Mouse (Mus musculus) cerebellum, postnatal 14 days (tissue): ENCODE data around the gene Gm14214.

ENCODE experiments used
- DNase-seq, 2 experiments: peaks; one replicate each; pipeline ENCODE4 v3.0.0; 2021; ENCODE audit warnings: mixed read lengths in 2 of 2

Gene Gm14214

DNA sequence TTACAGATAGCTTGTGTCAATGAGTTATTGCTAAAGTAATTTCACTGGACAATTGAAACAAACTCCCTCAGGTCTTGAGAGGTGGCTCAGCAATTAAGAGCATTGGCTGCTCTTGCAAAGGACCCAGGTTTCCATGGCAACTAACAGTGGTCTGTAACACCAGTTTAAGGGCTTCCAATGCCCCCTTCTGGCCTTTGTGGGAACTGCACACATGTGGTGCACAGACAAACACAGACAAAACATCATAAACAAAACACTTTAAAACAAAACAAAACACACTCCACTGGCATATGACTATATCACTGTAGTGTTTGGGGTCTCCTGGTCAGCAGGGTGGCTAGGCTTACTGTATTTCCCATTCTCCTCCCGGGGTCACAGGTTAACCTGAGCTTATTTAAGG lies 4.2 kb upstream of the Gm14214 start:
- DNase-seq = peak in 1 of 2 experiments; percentile 80

DNA sequence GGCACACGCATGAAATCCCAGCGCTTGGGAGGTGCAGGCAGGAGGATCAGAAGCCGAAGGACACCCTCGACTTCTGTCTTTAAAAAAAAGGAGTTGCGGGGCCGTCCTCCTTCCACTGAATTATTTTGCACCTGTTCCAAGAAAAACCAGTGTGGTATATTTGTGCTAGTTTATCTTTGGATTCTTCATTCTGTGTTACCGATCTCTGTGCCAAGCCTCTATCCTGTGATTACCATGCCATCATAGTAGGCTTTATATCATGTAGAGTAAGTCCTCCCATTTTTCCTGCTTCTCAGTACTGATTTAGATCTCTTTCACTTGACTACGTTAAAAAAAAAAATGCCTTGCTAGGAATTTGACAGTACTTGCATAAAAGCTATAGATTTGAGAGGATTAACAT lies 1.8 kb upstream of the Gm14214 start:
- no peak for DNase-seq

DNA sequence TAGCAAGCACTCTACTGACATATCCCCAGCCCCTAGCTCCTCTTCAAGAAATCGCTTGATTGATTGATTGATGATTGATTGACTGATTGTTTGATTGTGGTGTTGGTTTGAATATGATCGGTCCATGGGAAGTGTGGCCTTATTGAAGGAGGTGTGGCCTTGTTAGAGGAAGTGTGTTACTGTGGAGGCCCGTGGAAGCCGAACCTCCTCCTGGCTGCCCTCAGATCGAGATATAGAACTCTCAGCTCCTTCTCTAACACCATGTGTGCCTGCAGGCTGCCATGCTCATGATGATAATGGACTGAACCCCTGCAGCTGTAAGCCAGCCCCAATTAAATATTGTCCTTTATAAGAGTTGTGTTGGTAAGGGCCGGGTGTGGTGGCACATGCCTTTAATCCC lies 2.8 kb downstream of the Gm14214 start:
- no peak for DNase-seq

DNA sequence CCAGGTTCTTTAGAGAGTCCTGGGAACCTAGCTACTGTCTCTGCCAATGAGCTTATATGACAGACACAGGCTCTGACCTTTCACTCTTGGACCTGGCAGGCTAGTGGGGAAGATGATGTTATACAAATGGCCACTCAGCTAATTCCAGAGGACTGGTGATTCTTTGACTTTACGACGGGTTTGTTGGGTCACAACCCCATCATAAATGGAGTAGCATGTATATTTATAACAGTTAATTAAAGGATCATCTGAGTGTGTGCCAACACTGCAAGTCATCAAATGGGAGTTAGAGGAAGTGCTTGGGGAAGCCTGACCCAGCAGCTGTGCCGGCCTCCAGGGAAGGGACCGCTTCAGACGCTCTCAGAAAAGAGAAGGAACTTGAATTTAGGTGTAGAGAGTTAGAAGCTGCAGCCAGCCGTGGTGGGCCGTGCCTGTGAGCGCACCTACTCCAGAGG lies 4.2 kb downstream of the Gm14214 start:
- DNase-seq = no peak

DNA sequence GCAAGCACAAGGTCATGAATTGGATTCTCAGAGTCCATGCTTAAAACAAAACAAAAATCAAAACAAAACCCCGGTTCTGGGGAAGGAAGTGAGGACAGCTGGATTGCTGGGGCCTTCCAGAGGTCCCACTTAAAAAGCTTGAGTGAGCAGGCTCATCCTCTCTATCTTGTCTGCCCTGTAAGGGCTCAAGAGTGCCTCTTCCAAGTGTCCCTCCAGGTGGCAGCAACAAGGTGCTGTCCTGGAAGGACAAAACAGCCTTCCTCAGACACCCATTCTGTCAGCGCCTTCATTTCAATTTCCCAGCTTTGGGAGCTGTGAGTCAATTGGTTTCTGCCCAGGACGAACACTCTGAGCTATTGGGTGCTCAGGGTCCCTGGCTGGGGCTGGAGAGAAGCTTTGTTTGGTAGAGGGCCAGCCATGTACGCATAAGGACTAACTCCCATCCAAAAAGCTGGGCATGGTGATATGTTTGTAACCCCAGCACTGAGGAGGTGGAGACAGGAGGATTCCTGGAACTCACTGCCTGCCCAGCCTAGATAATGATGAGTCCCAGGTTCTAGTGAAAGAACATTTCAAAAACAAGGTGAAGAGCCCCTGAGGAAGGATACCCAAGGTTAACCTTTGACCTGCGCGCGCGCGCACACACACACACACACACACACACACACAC lies 4.9 kb downstream of the Gm14214 start:
- DNase-seq = no peak

DNA sequence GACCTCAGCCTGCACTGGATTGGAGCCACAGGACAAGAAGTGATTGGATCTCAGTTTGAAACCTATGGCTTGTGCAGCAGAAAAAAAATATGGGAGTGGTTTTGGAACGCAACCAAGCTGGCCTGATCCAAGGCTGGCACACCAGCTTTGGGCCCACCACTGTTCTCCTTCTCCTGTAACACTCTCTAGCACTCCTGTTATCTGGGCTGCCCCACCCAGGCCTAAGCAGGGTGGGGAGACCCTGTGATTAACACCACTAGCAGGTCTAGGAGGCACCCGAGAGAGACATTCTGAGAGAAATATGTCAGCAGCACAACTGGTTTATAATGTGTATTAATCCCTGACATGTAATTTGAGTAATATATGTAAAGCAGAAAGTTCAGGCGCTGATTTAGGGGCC lies 6.6 kb downstream of the Gm14214 start:
- DNase-seq = no peak

DNA sequence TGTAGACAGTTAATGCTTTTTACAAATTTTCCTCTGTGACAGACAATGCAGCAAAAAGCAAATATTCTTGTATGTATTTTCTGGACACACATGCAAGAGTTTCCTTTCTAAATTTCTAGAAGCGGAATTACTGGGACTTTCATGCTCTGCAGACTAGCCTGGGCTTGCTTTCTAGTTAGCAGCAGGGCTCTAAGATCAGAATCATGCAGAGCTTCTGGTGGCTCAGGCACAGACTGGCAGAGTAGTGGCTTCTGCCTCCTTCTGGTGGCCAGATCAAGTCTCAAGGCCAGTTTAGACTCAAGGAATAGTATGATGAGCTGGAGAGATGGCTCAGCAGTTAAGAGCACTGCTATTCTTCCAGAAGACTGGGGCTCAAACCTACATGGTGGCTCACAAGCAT lies 11.4 kb downstream of the Gm14214 start:
- no peak for DNase-seq

DNA sequence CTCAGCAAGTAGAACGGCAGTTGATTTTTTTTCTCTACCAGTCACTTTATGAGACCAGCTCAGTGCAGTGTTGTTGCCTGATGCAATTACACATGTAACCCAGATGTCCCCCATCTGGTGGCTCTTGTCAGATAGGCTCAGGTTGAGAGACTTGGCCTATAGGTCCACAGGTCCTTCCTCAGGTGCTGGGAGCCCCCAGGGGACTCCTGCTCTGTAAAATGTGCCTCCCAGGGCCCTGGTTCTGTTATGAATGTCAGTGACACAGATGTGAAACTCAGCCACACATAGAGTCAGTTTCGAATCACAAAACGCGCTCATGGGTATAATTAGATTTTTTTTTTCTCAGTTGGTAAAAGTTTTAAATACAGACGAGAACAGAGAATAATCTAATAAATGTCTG lies 12.1 kb downstream of the Gm14214 start:
- DNase-seq = no peak

DNA sequence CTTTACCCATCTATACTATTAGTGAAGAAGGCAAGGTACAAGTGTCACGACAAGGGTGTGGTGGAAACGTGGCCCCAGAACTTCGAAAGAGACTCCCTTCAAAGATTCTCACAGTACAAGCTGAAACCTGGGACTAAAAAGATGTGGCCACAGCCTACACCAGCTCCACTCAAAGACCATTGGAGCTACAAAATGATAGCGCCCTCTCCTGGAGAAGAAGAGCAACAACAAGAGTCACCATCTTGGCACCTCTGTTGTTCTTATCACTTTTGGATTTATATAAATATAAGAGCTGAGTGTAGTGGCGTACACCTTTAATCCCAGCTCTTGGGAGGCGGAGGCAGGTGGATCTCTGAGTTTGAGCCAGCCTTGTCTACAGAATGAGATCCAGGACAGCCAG lies 14.0 kb downstream of the Gm14214 start:
- no peak for DNase-seq

DNA sequence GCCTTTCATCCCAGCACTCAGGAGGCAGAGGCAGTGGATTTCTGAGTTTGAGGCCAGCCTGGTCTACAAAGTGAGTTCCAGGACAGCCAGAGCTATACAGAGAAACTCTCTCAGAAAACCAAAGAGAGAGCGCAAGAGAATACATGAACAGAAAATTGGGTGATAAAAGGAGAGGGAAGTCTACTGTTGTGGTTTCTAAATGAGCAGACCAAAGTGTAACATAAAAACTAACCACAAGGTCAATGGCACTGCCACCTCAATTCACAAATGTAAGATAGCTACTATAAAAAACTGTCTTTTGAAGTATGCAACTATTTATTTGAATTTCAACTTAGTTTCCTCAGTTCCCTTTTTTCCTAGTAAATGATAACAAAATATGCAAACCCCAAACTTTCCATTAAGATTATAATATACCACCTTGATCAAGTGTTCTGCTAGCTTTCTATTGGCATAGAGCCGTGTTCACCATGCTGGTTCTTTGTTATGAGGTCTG lies 15.7 kb downstream of the Gm14214 start:
- DNase-seq = no peak

DNA sequence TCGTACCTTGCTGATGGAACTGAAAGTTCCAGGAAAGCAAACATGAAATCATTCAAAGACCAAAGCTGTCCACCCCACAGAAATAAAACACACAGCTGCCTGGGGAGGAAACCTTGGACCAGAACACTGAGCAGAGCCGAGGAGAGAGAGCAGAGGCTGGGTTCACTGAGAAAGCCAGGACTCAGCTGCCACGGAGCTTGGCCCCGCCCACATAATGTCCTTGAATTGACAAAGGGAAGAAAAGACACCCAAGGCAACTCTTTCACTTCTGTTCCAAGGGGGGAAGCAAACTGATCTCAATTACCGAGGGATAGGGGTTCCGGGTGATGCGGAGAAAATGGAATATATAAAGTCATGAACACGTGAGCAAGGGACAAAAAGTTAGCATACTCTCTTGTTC lies 17.9 kb downstream of the Gm14214 start:
- DNase-seq = no peak

DNA sequence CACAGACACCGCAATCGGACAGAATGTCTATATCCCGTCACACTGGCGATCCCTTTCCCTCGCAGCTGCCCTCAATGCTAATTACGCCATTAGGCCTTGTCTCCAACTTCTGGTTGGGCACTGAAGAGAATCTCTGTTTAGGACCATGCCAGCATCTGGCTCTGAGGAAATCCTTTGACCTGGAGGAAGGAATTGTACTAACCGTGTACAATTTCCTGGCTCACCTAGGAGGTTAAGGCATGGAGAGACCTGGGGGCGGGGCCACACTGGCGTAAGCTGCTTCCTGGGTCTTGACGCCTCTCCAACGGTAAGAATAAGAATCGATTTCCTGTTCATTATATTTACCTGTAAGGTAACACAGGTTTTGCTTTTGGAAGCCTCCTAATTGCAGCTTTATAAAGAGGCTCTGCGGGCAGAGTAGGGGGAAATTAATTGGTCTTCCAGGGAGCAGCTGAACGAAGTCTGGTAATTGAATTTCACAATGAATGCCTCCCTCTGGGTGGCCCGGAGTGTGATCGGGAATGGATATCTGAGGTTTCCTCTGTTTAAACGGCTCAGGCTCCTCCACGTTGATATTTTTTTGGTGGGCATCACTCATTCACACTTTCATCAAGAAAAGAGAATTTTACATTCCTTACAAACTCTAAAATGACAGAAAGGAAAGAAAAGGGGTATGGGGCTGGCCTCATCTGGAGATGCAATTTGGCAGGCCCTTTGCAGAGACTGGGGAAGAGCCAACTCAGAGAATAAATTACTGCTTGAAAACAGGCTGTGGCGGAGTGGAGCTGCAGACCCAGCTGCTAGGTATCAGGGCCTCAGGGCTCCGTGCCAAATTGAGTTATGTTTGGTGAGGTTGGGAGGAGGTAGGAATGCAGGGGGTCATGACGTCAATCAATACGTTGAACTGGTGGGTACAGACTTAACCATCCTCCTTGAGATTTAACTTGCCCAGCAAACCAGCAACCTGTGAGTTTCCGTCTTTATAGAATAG lies 20.5 kb downstream of the Gm14214 start:
- peak; percentile 55 to 76 for DNase-seq

DNA sequence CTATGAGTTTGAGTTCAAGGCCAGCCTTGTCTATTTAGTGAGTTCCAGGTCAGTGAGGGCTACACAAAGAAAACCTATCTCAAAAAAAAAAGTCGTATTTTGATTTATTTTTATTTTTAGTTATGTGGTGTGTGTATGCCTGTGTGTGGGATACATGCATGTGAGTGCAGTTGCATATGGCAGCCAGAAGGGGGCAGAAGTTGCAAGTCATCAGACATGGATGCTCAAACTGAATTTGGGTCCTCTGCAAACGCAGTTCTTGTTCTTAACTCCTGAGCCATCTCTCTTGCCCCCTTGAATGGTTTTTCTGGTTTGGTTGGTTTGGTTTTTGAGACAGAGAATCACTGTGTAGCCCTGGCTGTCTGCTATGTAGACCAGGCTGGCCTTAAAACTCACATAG lies 21.4 kb downstream of the Gm14214 start:
- no peak for DNase-seq

DNA sequence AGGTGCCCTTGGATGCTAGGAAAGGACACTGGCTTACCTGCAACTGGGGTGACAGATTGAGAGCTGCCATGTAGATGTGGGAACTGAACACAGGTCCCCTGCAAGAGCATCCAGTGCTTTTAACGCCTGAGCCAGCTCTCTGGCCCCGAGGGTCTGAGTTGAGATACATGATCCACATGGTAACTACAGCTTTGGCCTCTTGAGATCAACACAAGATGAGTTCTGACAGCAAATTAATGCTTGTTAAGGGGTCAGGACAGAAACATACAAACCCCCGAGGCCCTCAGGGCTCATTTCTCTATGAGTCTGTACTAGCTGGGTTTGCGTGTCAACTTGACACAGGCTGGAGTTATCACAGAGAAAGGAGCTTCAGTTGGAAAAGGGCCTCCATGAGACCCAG lies 25.9 kb downstream of the Gm14214 start:
- DNase-seq = no peak

DNA sequence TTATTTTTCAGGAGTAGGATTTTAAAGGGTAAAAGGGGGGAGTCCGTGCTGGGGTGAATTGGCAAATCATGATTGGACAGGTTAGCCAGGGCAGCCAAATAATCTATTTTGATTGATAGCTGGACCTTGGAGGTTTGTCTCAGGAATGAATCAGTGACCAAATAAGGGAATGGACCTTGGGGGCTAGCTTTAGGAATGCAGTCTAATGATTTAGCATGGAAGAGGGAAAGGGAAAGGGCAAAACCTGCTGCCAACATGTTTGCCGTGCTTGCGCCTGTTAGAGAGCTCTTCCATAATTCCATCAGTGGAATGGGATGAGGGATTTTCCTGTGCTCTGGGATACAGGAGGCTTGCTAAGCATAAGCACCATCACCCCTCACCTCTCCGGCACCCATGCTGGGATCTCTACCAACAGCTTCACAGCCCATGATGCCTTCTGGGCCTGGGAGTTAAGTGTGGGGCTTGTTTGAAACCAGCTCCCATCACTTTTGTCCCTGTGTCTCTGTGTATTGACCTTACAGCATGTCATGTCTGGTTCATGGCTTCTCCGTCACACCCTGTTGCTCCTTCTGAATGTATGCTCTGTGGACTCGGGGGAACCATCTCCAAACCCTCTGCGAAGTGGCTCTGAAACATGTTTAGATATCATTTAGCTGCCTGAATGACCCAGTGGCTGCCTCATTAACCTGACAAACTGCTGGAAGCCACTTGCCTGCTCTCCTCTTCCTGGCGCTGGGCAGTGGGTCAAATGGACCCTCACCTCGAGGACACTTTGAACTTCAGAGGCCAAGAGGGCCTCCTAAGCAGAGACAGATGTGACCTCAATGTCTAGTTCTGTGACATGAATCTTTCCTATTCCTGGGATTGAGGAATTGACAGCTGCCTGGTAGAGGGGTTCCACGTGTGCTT lies 26.7 kb downstream of the Gm14214 start:
- no peak for DNase-seq

DNA sequence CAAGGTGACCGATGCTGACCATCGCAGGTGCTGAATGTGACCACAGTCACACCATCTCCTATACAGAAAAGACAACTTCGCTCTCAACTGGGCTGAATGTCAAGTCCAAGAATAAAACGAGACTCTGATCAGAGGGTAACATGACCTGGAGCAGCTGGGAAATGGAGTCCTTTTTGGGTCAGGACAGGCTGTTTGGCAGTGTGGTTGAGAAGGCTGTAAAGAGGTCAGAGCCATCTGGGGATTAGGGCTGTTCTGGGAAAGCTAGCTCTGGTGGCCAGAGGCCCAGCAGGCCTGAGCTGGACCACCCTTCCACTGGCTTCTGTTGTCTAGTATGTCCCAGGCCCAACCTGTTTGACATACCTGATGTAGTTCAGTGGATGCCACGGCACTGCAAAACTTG lies 31.2 kb downstream of the Gm14214 start:
- no peak for DNase-seq

DNA sequence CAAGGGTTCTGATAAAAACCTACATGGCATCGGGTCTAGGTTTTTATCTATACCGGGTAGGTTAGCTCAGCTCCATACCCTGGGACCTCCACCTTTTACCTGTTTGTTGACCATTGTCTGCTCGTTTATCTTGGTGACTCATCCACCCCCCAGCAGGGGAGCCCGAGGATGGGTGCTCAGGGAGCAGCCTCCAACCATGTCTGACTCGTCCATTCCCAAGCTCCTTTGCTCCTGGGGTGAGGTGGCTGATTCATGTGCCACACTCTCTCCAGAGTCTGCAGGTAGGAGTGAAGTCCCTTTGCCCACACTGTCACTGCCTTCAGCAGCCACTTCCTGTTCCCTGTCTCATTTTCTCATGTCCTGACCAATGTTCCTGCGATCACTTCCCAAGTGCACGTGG lies 33.8 kb downstream of the Gm14214 start:
- no peak for DNase-seq

DNA sequence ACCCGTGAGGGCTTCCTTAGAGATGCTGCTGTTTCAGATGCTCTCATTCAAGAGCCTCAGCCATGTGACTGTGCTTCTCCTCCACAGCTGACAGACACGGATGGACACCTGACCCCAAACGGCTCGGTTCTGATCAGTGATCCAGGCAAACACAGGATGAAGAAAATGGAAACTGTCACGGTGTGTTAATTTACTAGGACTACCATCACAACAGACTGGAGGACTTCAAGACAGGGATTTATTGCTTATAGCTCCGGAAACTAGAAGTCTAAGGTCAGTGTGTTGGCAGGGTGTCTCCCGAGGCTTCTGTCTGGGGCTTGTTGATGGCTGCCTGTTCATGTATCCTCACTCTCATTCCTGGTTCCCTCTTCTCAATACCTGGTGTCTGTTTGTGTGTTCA lies 34.4 kb downstream of the Gm14214 start:
- no peak for DNase-seq

DNA sequence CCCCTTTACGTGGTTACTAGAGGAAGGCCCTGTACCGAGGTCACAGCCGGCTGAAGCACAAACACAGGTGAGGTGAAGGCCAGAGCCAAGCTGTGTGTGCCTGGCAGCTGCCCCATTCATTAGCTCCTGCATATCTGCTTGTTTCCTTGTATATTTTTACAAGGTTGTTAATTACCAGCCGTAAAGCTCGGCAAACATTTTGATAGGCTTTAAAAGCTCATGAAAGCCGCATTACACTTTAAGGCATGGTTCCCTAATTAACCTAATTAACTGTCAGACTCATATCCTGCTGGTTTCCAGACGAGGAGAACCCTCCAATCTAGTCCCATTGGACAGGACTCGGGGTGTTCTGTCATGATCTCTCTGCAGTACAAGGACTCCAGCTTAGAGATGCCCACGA lies 34.9 kb downstream of the Gm14214 start:
- DNase-seq = no peak

DNA sequence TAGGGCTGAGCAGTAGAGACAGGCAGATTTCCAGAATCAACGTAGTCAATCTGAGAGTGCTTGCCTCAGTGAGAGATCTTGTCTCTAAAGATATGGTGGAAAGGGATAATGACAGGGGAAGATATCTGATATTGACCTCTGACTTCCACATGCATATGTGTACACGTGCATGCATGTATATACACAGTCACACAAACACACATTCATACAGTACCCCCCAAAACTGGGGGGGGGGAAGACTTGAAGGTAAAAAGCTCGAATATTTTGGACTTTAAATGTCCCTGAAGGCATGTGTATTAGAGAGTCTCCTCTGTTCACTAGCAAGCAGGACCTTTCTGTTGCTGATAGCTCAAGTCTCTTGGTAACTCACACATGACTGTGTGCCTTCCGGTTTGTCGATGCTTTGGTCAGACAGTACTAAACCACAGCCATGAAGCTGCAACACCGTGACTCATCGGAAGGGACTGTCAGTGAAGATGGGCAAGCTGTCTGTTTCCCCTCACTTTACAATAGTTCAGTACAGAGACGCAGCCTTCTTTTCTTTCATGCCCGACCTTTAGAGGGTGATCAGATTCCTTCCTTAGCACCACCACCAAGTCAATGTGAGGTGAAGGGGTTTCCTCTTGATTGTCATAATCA lies 37.2 kb downstream of the Gm14214 start:
- DNase-seq = no peak

DNA sequence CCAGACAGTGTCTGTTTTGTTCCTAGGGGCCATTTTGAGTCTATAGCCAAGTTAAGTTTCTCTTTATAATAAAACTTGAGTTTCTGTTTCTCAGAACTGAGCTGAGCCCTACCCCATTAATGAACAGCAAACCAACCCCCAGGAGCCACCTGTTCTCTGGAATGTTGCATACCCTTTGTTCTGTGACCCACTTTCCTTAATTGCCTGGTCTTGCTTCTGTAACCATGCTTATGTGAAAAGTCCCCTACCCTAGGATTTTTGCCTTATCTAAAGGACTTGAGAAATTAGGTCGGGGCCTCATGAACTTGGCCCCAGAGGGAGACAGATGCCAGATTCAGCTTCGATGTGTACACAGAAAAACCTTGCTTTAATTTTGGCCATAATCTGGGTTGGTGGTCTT lies 37.9 kb downstream of the Gm14214 start:
- no peak for DNase-seq

DNA sequence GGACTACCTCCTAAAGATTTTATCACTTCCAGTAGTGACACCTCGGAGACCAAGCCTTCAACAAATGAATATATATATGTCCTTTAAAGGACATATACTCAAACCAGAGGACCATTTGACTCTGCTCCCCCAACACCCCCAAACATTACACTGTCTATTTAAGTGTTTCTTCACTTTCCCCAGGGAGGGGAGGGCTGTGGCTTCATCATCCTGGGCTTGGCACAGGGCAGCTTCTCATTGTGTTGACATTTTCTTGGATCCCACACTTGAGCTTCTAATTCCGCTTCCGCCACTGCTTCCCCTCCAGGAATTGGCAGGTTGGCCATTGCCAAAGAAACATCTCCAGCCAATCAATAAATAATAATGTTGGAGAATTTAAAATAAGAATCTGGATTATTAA lies 39.0 kb downstream of the Gm14214 start:
- DNase-seq = no peak
